Mouse (Mus musculus) C2C12 (cell line): Measurements from ENCODE around the gene Gmds.

Experiments
- CEBPB ChIP-seq: IDR thresholded peaks from one replicate; pipeline ENCODE4 v1.6.1; 2011; ENCODE audit warnings: low read depth, mild to moderate bottlenecking, control low read depth, moderate library complexity
- CTCF ChIP-seq: IDR thresholded peaks from one replicate; pipeline ENCODE4 v1.5.1; 2011; ENCODE audit not compliant: control insufficient read depth, insufficient read depth, insufficient read length
- MYOD1 ChIP-seq: IDR thresholded peaks from one replicate; pipeline ENCODE4 v1.6.1; 2011; ENCODE audit warnings: low read depth; ENCODE audit not compliant: control insufficient read depth, insufficient read length
- MYOG ChIP-seq: IDR thresholded peaks from one replicate; pipeline ENCODE4 v1.6.1; 2011; ENCODE audit not compliant: control insufficient read depth, insufficient read length; ENCODE audit errors: extremely low read depth
- USF1 ChIP-seq: IDR thresholded peaks from one replicate; pipeline ENCODE4 v1.6.1; 2011; ENCODE audit warnings: low read depth, mild to moderate bottlenecking, control low read depth, moderate library complexity

DNA sequence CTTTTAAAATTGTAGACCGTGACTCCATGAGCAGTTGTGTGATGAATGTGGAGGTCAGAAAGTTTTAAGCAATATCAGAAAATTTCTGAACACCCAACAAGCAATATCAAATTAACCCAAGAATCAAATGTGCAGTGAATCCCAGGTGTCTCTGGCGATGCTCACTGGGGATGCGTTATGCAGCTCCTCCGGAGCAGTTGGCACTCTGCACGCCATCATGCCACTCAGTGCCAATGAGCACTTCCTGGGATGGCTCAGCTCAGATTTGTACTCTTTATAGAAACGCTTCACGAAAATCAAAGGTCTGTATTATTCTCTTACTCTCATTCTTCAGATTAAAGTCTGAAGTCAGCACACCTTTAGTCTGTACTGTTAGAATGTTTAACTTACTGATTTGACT is 360.4 kb downstream of the Gmds start:
- no peak for TF ChIP-seq CTCF
- no peak for TF ChIP-seq MYOD1
- no peak for TF ChIP-seq USF1
- no peak for TF ChIP-seq MYOG
- TF ChIP-seq CEBPB = no peak
